Mouse (Mus musculus): ENCODE measurements around the gene Ctbs. TPM values are rescaled to one million over a fixed set of nuclear protein-coding genes. Genes with fewer than 3 reads are reported as not detected.

The Ctbs gene
- polyA plus RNA-seq, 1 experiment = 1.6 TPM

- TF ChIP-seq POLR2A (IDR thresholded peaks at IDR 0.05; ENCODE audit: control insufficient read depth, low read depth, low read length) (no peak), CTCF (IDR thresholded peaks at IDR 0.05; ENCODE audit: control insufficient read depth, insufficient read depth, insufficient replicate concordance, low read depth, low read length) (no peak)
- peaks cover 2% of the 10 kb centered on the region; the same call in 1 of the 2 replicates for H3K36me3 ChIP-seq (ENCODE audit: control insufficient read depth, insufficient read depth, low read length)
Observed at GRCm38 (mm10) chr3:146433681-146434350, 15.8 kb upstream of the Ctbs start.

DNA sequence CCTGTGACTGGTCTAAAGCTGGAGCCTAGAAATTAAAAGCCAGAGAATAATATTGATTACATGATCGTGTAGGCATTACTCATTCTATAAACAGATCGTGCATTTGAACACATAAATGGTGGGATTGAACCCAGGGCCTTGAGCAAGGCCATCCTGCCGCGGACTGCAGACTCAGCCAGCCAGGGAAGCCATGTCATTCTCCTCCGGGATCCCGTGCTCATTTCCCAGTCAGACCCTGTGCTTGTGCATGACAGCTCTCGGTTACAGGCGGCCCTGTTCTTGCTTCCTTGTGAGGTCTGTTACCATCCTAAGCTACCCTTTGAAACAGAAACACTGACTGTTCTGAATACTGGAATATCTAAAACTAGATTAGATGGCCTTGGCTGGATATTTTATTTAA is 14.9 kb upstream of the Ctbs start:
- no peak overlapping the region for H3K4me3 ChIP-seq (ENCODE audit: control insufficient read depth, low read depth, low read length)
- H3K4me1 ChIP-seq (ENCODE audit: control insufficient read depth, insufficient read depth, low read length) = peaks cover 2% of the 10 kb centered on the region; the same call in 1 of the 2 replicates
- H3K36me3 ChIP-seq (ENCODE audit: control insufficient read depth, insufficient read depth, low read length) = peaks cover 2% of the 10 kb centered on the region; the same call in 1 of the 2 replicates
- peak overlapping the region; percentile 52; the same call in 1 of the 2 replicates for H3K27ac ChIP-seq (ENCODE audit: control insufficient read depth, insufficient read depth, low read depth, low read length)
- no peaks in the 10 kb centered on the region for H3K27me3 ChIP-seq (ENCODE audit: control insufficient read depth, insufficient read depth, low read length)
- no peak for TF ChIP-seq CTCF (IDR thresholded peaks at IDR 0.05; ENCODE audit: control insufficient read depth, insufficient read depth, insufficient replicate concordance, low read depth, low read length)
- no peak for TF ChIP-seq POLR2A (IDR thresholded peaks at IDR 0.05; ENCODE audit: control insufficient read depth, low read depth, low read length)

More at GRCm38 (mm10) chr3:146433681-146434350, 15.8 kb upstream of the Ctbs start:
- Histone ChIP-seq H3K4me3 (ENCODE audit: control insufficient read depth, low read depth, low read length) (no peak overlapping the region), H3K27ac (ENCODE audit: control insufficient read depth, insufficient read depth, low read depth, low read length) (no peak overlapping the region), H3K27me3 (ENCODE audit: control insufficient read depth, insufficient read depth, low read length) (no peaks in the 10 kb centered on the region), H3K4me1 (ENCODE audit: control insufficient read depth, insufficient read depth, low read length) (peaks cover 2% of the 10 kb centered on the region; the same call in 1 of the 2 replicates)

GRCm38 (mm10) chr3:146435533-146435932 is 14.1 kb upstream of the Ctbs start:
- no peak overlapping the region for H3K27ac ChIP-seq (ENCODE audit: control insufficient read depth, insufficient read depth, low read depth, low read length)
- H3K36me3 ChIP-seq (ENCODE audit: control insufficient read depth, insufficient read depth, low read length) = peaks cover 2% of the 10 kb centered on the region; the same call in 1 of the 2 replicates
- no peak for TF ChIP-seq CTCF (IDR thresholded peaks at IDR 0.05; ENCODE audit: control insufficient read depth, insufficient read depth, insufficient replicate concordance, low read depth, low read length)
- TF ChIP-seq POLR2A (IDR thresholded peaks at IDR 0.05; ENCODE audit: control insufficient read depth, low read depth, low read length) = no peak
- no peak overlapping the region for H3K4me3 ChIP-seq (ENCODE audit: control insufficient read depth, low read depth, low read length)
- H3K27me3 ChIP-seq (ENCODE audit: control insufficient read depth, insufficient read depth, low read length) = no peaks in the 10 kb centered on the region
- H3K4me1 ChIP-seq (ENCODE audit: control insufficient read depth, insufficient read depth, low read length) = peaks cover 2% of the 10 kb centered on the region; the same call in 1 of the 2 replicates

GRCm38 (mm10) chr3:146436114-146436513 is 13.5 kb upstream of the Ctbs start:
- Histone ChIP-seq H3K27me3 (ENCODE audit: control insufficient read depth, insufficient read depth, low read length) (no peaks in the 10 kb centered on the region), H3K4me3 (ENCODE audit: control insufficient read depth, low read depth, low read length) (no peak overlapping the region), H3K36me3 (ENCODE audit: control insufficient read depth, insufficient read depth, low read length) (peaks cover 2% of the 10 kb centered on the region; the same call in 1 of the 2 replicates), H3K27ac (ENCODE audit: control insufficient read depth, insufficient read depth, low read depth, low read length) (no peak overlapping the region), H3K4me1 (ENCODE audit: control insufficient read depth, insufficient read depth, low read length) (peaks cover 2% of the 10 kb centered on the region; the same call in 1 of the 2 replicates)
- TF ChIP-seq POLR2A (IDR thresholded peaks at IDR 0.05; ENCODE audit: control insufficient read depth, low read depth, low read length) (no peak), CTCF (IDR thresholded peaks at IDR 0.05; ENCODE audit: control insufficient read depth, insufficient read depth, insufficient replicate concordance, low read depth, low read length) (no peak)

- peaks cover 2% of the 10 kb centered on the region; the same call in 1 of the 2 replicates for H3K36me3 ChIP-seq (ENCODE audit: control insufficient read depth, insufficient read depth, low read length)
- H3K4me3 ChIP-seq (ENCODE audit: control insufficient read depth, low read depth, low read length) = no peak overlapping the region
- H3K27me3 ChIP-seq (ENCODE audit: control insufficient read depth, insufficient read depth, low read length) = no peaks in the 10 kb centered on the region
- no peak overlapping the region for H3K27ac ChIP-seq (ENCODE audit: control insufficient read depth, insufficient read depth, low read depth, low read length)
- H3K4me1 ChIP-seq (ENCODE audit: control insufficient read depth, insufficient read depth, low read length) = no peaks in the 10 kb centered on the region
- TF ChIP-seq POLR2A (IDR thresholded peaks at IDR 0.05; ENCODE audit: control insufficient read depth, low read depth, low read length) (no peak), CTCF (IDR thresholded peaks at IDR 0.05; ENCODE audit: control insufficient read depth, insufficient read depth, insufficient replicate concordance, low read depth, low read length) (no peak)
Observed at GRCm38 (mm10) chr3:146440011-146440410, 9.6 kb upstream of the Ctbs start.

DNA sequence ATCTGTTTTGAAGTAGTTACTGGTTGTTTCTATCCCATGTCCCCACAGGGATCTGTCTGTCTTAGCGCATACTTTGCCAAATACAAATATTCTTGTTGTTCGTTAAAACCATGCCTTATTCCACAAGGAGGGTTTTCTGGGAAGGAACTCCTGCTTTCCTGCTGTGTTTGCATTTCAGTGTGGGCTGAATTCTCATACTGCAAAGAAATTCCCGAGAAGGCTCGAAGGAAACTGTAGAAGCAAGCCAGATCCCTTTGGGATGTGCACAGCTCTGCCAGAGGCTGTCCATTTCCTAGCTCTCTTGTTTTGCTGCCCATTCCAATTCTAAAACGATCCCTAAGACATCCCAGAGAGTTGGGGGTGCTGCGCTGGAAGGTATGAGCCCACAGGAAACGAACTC is 9.2 kb upstream of the Ctbs start:
- no peak for TF ChIP-seq POLR2A (IDR thresholded peaks at IDR 0.05; ENCODE audit: control insufficient read depth, low read depth, low read length)
- Histone ChIP-seq H3K4me3 (ENCODE audit: control insufficient read depth, low read depth, low read length) (no peak overlapping the region), H3K27me3 (ENCODE audit: control insufficient read depth, insufficient read depth, low read length) (no peaks in the 10 kb centered on the region), H3K4me1 (ENCODE audit: control insufficient read depth, insufficient read depth, low read length) (no peaks in the 10 kb centered on the region), H3K36me3 (ENCODE audit: control insufficient read depth, insufficient read depth, low read length) (peaks cover 2% of the 10 kb centered on the region; the same call in 1 of the 2 replicates), H3K27ac (ENCODE audit: control insufficient read depth, insufficient read depth, low read depth, low read length) (no peak overlapping the region)

DNA sequence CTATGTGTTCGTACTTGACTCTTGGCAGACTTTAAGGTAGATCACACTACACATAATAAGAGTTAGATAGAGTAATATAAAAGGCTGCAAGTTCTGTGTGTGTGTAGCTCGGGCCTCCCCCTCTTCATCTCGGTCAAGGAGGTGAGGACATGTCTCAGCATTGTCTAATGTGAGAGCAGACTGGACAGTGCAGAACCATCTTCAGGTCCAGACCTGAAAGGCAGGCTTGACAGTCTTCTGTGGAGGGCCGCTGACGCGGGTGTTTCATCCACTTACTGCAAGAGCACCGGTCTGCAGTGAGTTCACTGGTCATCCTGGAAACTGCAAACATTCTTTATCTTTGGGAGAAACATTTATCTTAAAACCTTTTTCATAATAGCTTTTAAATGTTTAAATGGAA is 7.1 kb upstream of the Ctbs start:
- H3K27ac ChIP-seq (ENCODE audit: control insufficient read depth, insufficient read depth, low read depth, low read length) = no peak overlapping the region
- H3K4me3 ChIP-seq (ENCODE audit: control insufficient read depth, low read depth, low read length) = no peak overlapping the region
- TF ChIP-seq POLR2A (IDR thresholded peaks at IDR 0.05; ENCODE audit: control insufficient read depth, low read depth, low read length) (no peak), CTCF (IDR thresholded peaks at IDR 0.05; ENCODE audit: control insufficient read depth, insufficient read depth, insufficient replicate concordance, low read depth, low read length) (no peak)
- no peaks in the 10 kb centered on the region for H3K4me1 ChIP-seq (ENCODE audit: control insufficient read depth, insufficient read depth, low read length)
- no peaks in the 10 kb centered on the region for H3K27me3 ChIP-seq (ENCODE audit: control insufficient read depth, insufficient read depth, low read length)
- no peaks in the 10 kb centered on the region for H3K36me3 ChIP-seq (ENCODE audit: control insufficient read depth, insufficient read depth, low read length)
